Mouse (Mus musculus) olfactory bulb, adult 2 months (tissue): ENCODE measurements at regions not wholly inside any gene's neighbourhood (a gene's known extent, or its start where the extent isn't known, plus 50 kb on each side); places are given as distances from the start of the nearest gene placed in this dataset.

Source experiments
- H3K27ac ChIP-seq: fragments of 200-500 bp; 2 replicates; pipeline ENCODE4 v1.5.1; 2012; ENCODE audit warnings: low read depth, low read length; ENCODE audit not compliant: insufficient read depth
- H3K4me1 ChIP-seq: fragments of 200-500 bp; 2 replicates; pipeline ENCODE4 v1.6.1; 2012; ENCODE audit warnings: low read length; ENCODE audit not compliant: control insufficient read depth, insufficient read depth
- H3K4me3 ChIP-seq: fragments of 200-500 bp; 2 replicates; pipeline ENCODE4 v1.5.1; 2012; ENCODE audit warnings: mild to moderate bottlenecking, low read depth, low read length, moderate library complexity; ENCODE audit not compliant: insufficient read depth
- CTCF ChIP-seq: fragments of 200-500 bp; IDR thresholded peaks from 2 replicates; pipeline ENCODE4 v1.5.1; 2012; ENCODE audit warnings: low read depth, mild to moderate bottlenecking, low read length, moderate library complexity; ENCODE audit not compliant: insufficient read depth
- POLR2A ChIP-seq: fragments of 200-500 bp; IDR thresholded peaks from 2 replicates; pipeline ENCODE4 v1.6.1; 2012; ENCODE audit warnings: mild to moderate bottlenecking, low read depth, low read length, moderate library complexity; ENCODE audit not compliant: insufficient read depth
- WGBS: fragments of 180-500 bp; shearing (Covaris S2); methylation state at CpG from one replicate; pipeline ENCODE4 v1.1.7; 2018; 5-methylcytosine and 5-hydroxymethylcytosine counted together

GRCm38 (mm10) chr17:63575316-63576007, 75.6 kb upstream of the Fbxl17 start:
- 39% methylated on average over 4 of the region's 4 CpGs for WGBS
- H3K4me1 ChIP-seq: no peaks in the 10 kb centered on the region
- H3K27ac ChIP-seq: no peak overlapping the region
- H3K4me3 ChIP-seq: no peak overlapping the region
- no peak for TF ChIP-seq POLR2A
- no peak for TF ChIP-seq CTCF

- Histone ChIP-seq H3K4me1 (no peaks in the 10 kb centered on the region), H3K4me3 (no peak overlapping the region), H3K27ac (no peak overlapping the region)
- WGBS: 73% methylated on average over 4 of the region's 4 CpGs
- no peak for TF ChIP-seq POLR2A
- TF ChIP-seq CTCF: no peak
Measured at GRCm38 (mm10) chr17:63582870-63583269, 83.1 kb upstream of the Fbxl17 start.

- Histone ChIP-seq H3K27ac (no peak overlapping the region), H3K4me1 (no peaks in the 10 kb centered on the region), H3K4me3 (no peak overlapping the region)
- TF ChIP-seq CTCF (no peak), POLR2A (no peak)
- WGBS: 30% methylated on average over 7 of the region's 7 CpGs
Measured at GRCm38 (mm10) chr17:63607021-63607751, 107.4 kb upstream of the Fbxl17 start.

- 37% methylated on average over 3 of the region's 3 CpGs for WGBS
- no peak for TF ChIP-seq POLR2A
- no peak for TF ChIP-seq CTCF
- H3K4me1 ChIP-seq: no peaks in the 10 kb centered on the region
Measured at GRCm38 (mm10) chr17:63622726-63623125, 122.9 kb upstream of the Fbxl17 start.

GRCm38 (mm10) chr17:63637598-63637997, 137.8 kb upstream of the Fbxl17 start:
- H3K27ac ChIP-seq: no peak overlapping the region
- no peaks in the 10 kb centered on the region for H3K4me1 ChIP-seq
- WGBS: 87% methylated on average over 2 of the region's 2 CpGs
- no peak overlapping the region for H3K4me3 ChIP-seq
- TF ChIP-seq CTCF: no peak
- no peak for TF ChIP-seq POLR2A

More at GRCm38 (mm10) chr17:63622726-63623125, 122.9 kb upstream of the Fbxl17 start:
- Histone ChIP-seq H3K27ac (no peak overlapping the region), H3K4me3 (no peak overlapping the region)

GRCm38 (mm10) chr17:63644390-63644789, 144.6 kb upstream of the Fbxl17 start:
- Histone ChIP-seq H3K27ac (no peak overlapping the region), H3K4me3 (no peak overlapping the region), H3K4me1 (no peaks in the 10 kb centered on the region)
- WGBS: 91% methylated on average over 4 of the region's 4 CpGs
- no peak for TF ChIP-seq POLR2A
- no peak for TF ChIP-seq CTCF

- no peak overlapping the region for H3K4me3 ChIP-seq
- TF ChIP-seq POLR2A: no peak
- no peak for TF ChIP-seq CTCF
- H3K4me1 ChIP-seq: peaks cover 5% of the 10 kb centered on the region; the same call in 1 of the 2 replicates
- WGBS: 58% methylated on average over 6 of the region's 6 CpGs
- no peak overlapping the region for H3K27ac ChIP-seq
Measured at GRCm38 (mm10) chr17:63657687-63658086, 157.9 kb upstream of the Fbxl17 start.

GRCm38 (mm10) chr17:63660841-63661481, 161.1 kb upstream of the Fbxl17 start:
- Histone ChIP-seq H3K4me1 (peaks cover 5% of the 10 kb centered on the region; the same call in 1 of the 2 replicates), H3K27ac (no peak overlapping the region), H3K4me3 (no peak overlapping the region)
- no peak for TF ChIP-seq CTCF
- TF ChIP-seq POLR2A: no peak
- WGBS: 46% methylated on average over 13 of the region's 13 CpGs

- no peak overlapping the region for H3K4me3 ChIP-seq
- no peak overlapping the region for H3K27ac ChIP-seq
- peaks cover 5% of the 10 kb centered on the region; the same call in 1 of the 2 replicates for H3K4me1 ChIP-seq
- WGBS: 89% methylated on average over 4 of the region's 4 CpGs
- no peak for TF ChIP-seq POLR2A
- TF ChIP-seq CTCF: no peak
Measured at GRCm38 (mm10) chr17:63661584-63661983, 161.8 kb upstream of the Fbxl17 start.
